Mouse (Mus musculus): ENCODE measurements around the gene Sertad1. TPM values are rescaled to one million over a fixed set of nuclear protein-coding genes. Genes with fewer than 3 reads are reported as not detected.

The Sertad1 gene
- total and polyA plus RNA-seq, 3 experiments: 18.5 to 62.3 (median 56.9) TPM

DNA sequence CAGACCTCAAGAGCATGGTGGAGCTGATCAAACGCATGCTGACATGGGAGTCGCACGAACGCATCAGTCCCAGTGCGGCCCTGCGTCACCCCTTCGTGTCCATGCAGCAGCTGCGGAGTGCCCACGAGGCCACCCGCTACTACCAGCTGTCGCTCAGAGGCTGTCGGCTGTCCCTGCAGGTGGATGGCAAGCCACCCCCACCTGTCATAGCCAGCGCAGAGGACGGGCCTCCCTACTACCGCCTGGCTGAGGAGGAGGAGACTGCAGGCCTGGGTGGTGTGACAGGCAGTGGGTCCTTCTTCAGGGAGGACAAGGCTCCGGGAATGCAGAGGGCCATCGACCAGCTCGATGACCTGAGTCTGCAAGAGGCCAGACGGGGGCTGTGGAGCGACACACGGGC is 42.4 kb downstream of the Sertad1 start:
- Histone ChIP-seq H3K4me1 (ENCODE audit: insufficient read depth, low read depth, low read length) (peaks cover 14% of the 10 kb centered on the region), H3K9me3 (replicated peaks) (no peaks in the 10 kb centered on the region), H3K27me3 (ENCODE audit: insufficient read depth, low read length) (peaks cover 5% of the 10 kb centered on the region), H3K36me3 (replicated peaks) (peaks cover 15% of the 10 kb centered on the region), H3K4me3 (ENCODE audit: low read depth, low read length) (0 out of 2 replicates have a peak overlapping the region, but pooled peaks have one; percentile 14)
- DNase-seq (ENCODE audit: low spot score) (no peak), ATAC-seq (ENCODE audit: extremely low read depth, insufficient number of reproducible peaks, low FRiP score, poor library complexity, severe bottlenecking) (no peak)
- TF ChIP-seq GATA2 (IDR thresholded peaks at IDR 0.05; ENCODE audit: borderline replicate concordance, low read depth, low read length) (no peak), GATA1 (IDR thresholded peaks at IDR 0.05; ENCODE audit: borderline replicate concordance, low read length) (no peak), TAL1 (conservative IDR thresholded peaks at IDR 0.05; ENCODE audit: low read depth, low read length) (no peak), POLR2AphosphoS5 (IDR thresholded peaks at IDR 0.05; ENCODE audit: insufficient replicate concordance, low read depth, low read length) (no peak), CTCF (IDR thresholded peaks at IDR 0.05; ENCODE audit: low read depth, low read length) (no peak)

DNA sequence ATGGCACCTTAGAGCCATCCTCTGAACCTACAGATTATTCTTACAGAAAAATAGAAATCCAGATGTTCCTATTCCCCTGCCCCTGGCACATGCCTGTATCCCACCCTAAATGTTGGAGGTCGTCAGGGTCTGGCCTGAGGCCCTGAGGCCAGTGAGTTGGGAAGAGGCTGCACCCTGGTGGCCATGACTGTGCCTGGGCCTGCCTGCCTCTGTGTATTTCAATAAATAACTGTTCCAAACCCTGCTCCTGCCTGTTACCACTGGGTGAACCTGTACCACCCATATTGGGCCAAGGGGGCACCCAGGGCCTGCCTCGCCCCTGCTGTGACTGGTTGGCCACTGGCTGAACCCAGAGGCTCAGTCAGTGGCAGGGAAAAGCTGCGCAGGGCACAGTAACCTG is 44.2 kb downstream of the Sertad1 start:
- Histone ChIP-seq H3K9me3 (replicated peaks) (no peaks in the 10 kb centered on the region), H3K36me3 (replicated peaks) (peaks cover 21% of the 10 kb centered on the region), H3K4me1 (ENCODE audit: insufficient read depth, low read depth, low read length) (peaks cover 22% of the 10 kb centered on the region), H3K4me3 (ENCODE audit: low read depth, low read length) (no peak overlapping the region), H3K27me3 (ENCODE audit: insufficient read depth, low read length) (peaks cover 5% of the 10 kb centered on the region)
- TF ChIP-seq POLR2AphosphoS5 (IDR thresholded peaks at IDR 0.05; ENCODE audit: insufficient replicate concordance, low read depth, low read length) (no peak), GATA1 (IDR thresholded peaks at IDR 0.05; ENCODE audit: borderline replicate concordance, low read length) (no peak), CTCF (IDR thresholded peaks at IDR 0.05; ENCODE audit: low read depth, low read length) (no peak), GATA2 (IDR thresholded peaks at IDR 0.05; ENCODE audit: borderline replicate concordance, low read depth, low read length) (no peak), TAL1 (conservative IDR thresholded peaks at IDR 0.05; ENCODE audit: low read depth, low read length) (no peak)
- DNase-seq (ENCODE audit: low spot score) (no peak), ATAC-seq (ENCODE audit: extremely low read depth, insufficient number of reproducible peaks, low FRiP score, poor library complexity, severe bottlenecking) (no peak)

DNA sequence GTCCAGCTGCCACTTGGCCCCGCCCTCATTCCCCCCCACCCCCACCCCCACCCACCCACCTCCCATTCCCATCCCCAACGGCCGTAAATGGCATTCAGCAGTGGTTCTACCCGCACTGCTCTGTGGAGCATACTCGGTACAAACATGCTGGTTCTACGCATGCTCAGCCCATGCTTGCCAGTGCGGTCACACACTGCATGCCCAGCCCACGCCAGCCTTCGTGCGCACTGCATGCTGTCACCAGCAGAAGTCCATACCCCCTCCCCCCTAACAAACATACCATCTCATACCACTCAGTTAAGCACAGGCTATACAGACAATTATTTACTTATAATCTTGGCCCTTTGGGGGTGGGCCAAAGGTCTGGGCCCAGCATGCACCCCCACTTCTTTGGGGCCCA is 45.0 kb downstream of the Sertad1 start:
- DNase-seq (ENCODE audit: low spot score): no peak
- Histone ChIP-seq H3K4me3 (ENCODE audit: low read depth, low read length) (no peak overlapping the region), H3K36me3 (replicated peaks) (peaks cover 26% of the 10 kb centered on the region), H3K4me1 (ENCODE audit: insufficient read depth, low read depth, low read length) (peaks cover 17% of the 10 kb centered on the region), H3K9me3 (replicated peaks) (no peaks in the 10 kb centered on the region), H3K27me3 (ENCODE audit: insufficient read depth, low read length) (peaks cover 5% of the 10 kb centered on the region)
- TF ChIP-seq GATA2 (IDR thresholded peaks at IDR 0.05; ENCODE audit: borderline replicate concordance, low read depth, low read length) (no peak), GATA1 (IDR thresholded peaks at IDR 0.05; ENCODE audit: borderline replicate concordance, low read length) (no peak), POLR2AphosphoS5 (IDR thresholded peaks at IDR 0.05; ENCODE audit: insufficient replicate concordance, low read depth, low read length) (no peak), CTCF (IDR thresholded peaks at IDR 0.05; ENCODE audit: low read depth, low read length) (no peak), TAL1 (conservative IDR thresholded peaks at IDR 0.05; ENCODE audit: low read depth, low read length) (no peak)
- ATAC-seq (ENCODE audit: extremely low read depth, insufficient number of reproducible peaks, low FRiP score, poor library complexity, severe bottlenecking): no peak

DNA sequence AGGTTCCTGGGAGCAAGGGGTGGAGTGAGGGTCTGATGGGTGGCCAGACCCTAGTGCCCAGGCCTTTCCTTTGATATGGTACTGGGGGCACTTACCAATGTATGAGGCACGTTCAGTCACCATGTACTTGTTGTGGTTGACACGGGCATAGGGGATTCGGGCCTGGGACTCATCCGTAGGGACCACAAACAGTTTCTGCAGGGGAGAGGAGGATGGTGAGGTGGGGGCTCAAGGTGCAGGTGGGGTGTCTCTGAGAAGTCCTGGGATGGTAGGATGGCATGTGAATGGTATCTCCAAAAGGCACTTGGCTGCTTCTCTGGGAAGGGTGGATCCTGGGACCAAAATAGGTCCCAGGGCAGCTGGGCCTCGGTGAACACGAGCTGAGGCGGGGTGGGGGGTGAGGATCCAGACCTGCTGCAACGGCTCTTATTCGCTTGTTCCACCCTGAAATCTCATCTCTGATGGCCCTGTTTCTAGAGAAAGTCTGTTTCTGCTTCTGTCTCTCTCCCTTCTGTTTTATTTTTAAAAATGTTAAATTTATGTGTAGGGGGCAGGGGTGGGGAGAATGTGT is 45.9 kb downstream of the Sertad1 start:
- Histone ChIP-seq H3K4me3 (ENCODE audit: low read depth, low read length) (no peak overlapping the region), H3K27me3 (ENCODE audit: insufficient read depth, low read length) (peaks cover 5% of the 10 kb centered on the region), H3K9me3 (replicated peaks) (no peaks in the 10 kb centered on the region), H3K4me1 (ENCODE audit: insufficient read depth, low read depth, low read length) (peaks cover 17% of the 10 kb centered on the region), H3K36me3 (replicated peaks) (peaks cover 29% of the 10 kb centered on the region)
- DNase-seq (ENCODE audit: low spot score) (no peak), ATAC-seq (ENCODE audit: extremely low read depth, insufficient number of reproducible peaks, low FRiP score, poor library complexity, severe bottlenecking) (no peak)
- TF ChIP-seq POLR2AphosphoS5 (IDR thresholded peaks at IDR 0.05; ENCODE audit: insufficient replicate concordance, low read depth, low read length) (no peak), GATA2 (IDR thresholded peaks at IDR 0.05; ENCODE audit: borderline replicate concordance, low read depth, low read length) (no peak), GATA1 (IDR thresholded peaks at IDR 0.05; ENCODE audit: borderline replicate concordance, low read length) (no peak), CTCF (IDR thresholded peaks at IDR 0.05; ENCODE audit: low read depth, low read length) (no peak), TAL1 (conservative IDR thresholded peaks at IDR 0.05; ENCODE audit: low read depth, low read length) (no peak)

- Histone ChIP-seq H3K27me3 (ENCODE audit: insufficient read depth, low read length) (peaks cover 3% of the 10 kb centered on the region; the same call in 1 of the 2 replicates), H3K4me1 (ENCODE audit: insufficient read depth, low read depth, low read length) (peaks cover 17% of the 10 kb centered on the region), H3K9me3 (replicated peaks) (no peaks in the 10 kb centered on the region), H3K36me3 (replicated peaks) (peaks cover 34% of the 10 kb centered on the region), H3K4me3 (ENCODE audit: low read depth, low read length) (no peak overlapping the region; the same call in 1 of the 2 replicates)
- DNase-seq (ENCODE audit: low spot score) (no peak), ATAC-seq (ENCODE audit: extremely low read depth, insufficient number of reproducible peaks, low FRiP score, poor library complexity, severe bottlenecking) (no peak)
- TF ChIP-seq GATA2 (IDR thresholded peaks at IDR 0.05; ENCODE audit: borderline replicate concordance, low read depth, low read length) (no peak), CTCF (IDR thresholded peaks at IDR 0.05; ENCODE audit: low read depth, low read length) (no peak), GATA1 (IDR thresholded peaks at IDR 0.05; ENCODE audit: borderline replicate concordance, low read length) (no peak), POLR2AphosphoS5 (IDR thresholded peaks at IDR 0.05; ENCODE audit: insufficient replicate concordance, low read depth, low read length) (no peak), TAL1 (conservative IDR thresholded peaks at IDR 0.05; ENCODE audit: low read depth, low read length) (no peak)
Measured at GRCm38 (mm10) chr7:27535386-27535785, 48.7 kb downstream of the Sertad1 start.

- Histone ChIP-seq H3K27me3 (ENCODE audit: insufficient read depth, low read length) (peaks cover 3% of the 10 kb centered on the region; the same call in 1 of the 2 replicates), H3K4me1 (ENCODE audit: insufficient read depth, low read depth, low read length) (peaks cover 29% of the 10 kb centered on the region), H3K9me3 (replicated peaks) (no peaks in the 10 kb centered on the region), H3K4me3 (ENCODE audit: low read depth, low read length) (no peak overlapping the region), H3K36me3 (replicated peaks) (peaks cover 40% of the 10 kb centered on the region)
- TF ChIP-seq TAL1 (conservative IDR thresholded peaks at IDR 0.05; ENCODE audit: low read depth, low read length): no peak
- no peak for TF ChIP-seq POLR2AphosphoS5 (IDR thresholded peaks at IDR 0.05; ENCODE audit: insufficient replicate concordance, low read depth, low read length)
- no peak for TF ChIP-seq CTCF (IDR thresholded peaks at IDR 0.05; ENCODE audit: low read depth, low read length)
- DNase-seq (ENCODE audit: low spot score) (no peak), ATAC-seq (ENCODE audit: extremely low read depth, insufficient number of reproducible peaks, low FRiP score, poor library complexity, severe bottlenecking) (no peak)
Measured at GRCm38 (mm10) chr7:27536618-27537017, 49.9 kb downstream of the Sertad1 start.

All from G1E (cell line).